Mouse (Mus musculus): ENCODE data around the gene Dnttip1.

- TF ChIP-seq CTCF (IDR thresholded peaks at IDR 0.05) (peak; percentile 96), POLR2A (IDR thresholded peaks at IDR 0.05; ENCODE audit: insufficient read depth, low read depth, low read length) (no peak), EP300 (IDR thresholded peaks at IDR 0.05; ENCODE audit: insufficient read depth, low read depth, low read length) (no peak)
These were observed 19.7 kb upstream of the Dnttip1 start for GRCm38 (mm10) chr2:164725895-164726619.

Data from heart, adult 2 months (tissue).